Mouse (Mus musculus) heart, postnatal 14 days (tissue): Measurements from ENCODE around the gene Tex35. TPM values are rescaled to one million over a fixed set of nuclear protein-coding genes. Genes with fewer than 3 reads are reported as not detected.

Source experiments
- DNase-seq, 2 experiments: peaks; one replicate each; pipeline ENCODE4 v3.0.0; 2021 to 2022
- intact Hi-C: fragments of 180-260 bp; cut with DNase I; formaldehyde crosslinking; loops from one replicate; pipeline ENCODE4 v1.15.1; 2025
- total RNA-seq, 2 experiments: library from RNA; stranded (reverse); gene quantifications; 2 replicates each; pipeline ENCODE4 v1.2.3; 2021

Gene Tex35
- total RNA-seq, 2 experiments from 2014 or later, result not detected

DNA sequence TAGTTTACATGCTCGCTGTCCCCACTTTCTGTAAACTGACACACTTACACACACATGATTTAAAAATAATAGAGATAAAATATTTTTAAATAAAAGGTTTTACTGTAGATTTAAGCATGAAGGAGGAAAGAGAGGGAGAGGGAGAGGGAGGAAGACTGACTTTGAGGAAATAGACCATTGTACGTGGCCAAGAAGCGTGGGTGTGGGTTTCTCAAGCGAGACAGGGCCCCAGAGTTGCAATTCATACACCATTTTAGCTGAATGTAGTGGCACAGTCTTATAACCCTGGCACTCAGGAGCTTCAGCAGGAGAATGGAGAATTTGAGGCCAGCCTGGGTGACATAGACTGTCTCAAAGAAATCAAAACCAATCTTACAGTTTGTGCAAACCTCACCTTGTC lies 25.5 kb downstream of the Tex35 start:
- intact Hi-C loops, result loop anchor here (5.0 kb wide), 2 partner anchors 379 to 454 kb away; no protein-coding TSS in a partner anchor
- DNase-seq, result no peak

- DNase-seq, result no peak
- intact Hi-C loops, result loop anchor here (5.0 kb wide), 2 partner anchors 380 to 455 kb away; no protein-coding TSS in a partner anchor
Measured at GRCm38 (mm10) chr1:157081999-157082398, 26.5 kb downstream of the Tex35 start.

DNA sequence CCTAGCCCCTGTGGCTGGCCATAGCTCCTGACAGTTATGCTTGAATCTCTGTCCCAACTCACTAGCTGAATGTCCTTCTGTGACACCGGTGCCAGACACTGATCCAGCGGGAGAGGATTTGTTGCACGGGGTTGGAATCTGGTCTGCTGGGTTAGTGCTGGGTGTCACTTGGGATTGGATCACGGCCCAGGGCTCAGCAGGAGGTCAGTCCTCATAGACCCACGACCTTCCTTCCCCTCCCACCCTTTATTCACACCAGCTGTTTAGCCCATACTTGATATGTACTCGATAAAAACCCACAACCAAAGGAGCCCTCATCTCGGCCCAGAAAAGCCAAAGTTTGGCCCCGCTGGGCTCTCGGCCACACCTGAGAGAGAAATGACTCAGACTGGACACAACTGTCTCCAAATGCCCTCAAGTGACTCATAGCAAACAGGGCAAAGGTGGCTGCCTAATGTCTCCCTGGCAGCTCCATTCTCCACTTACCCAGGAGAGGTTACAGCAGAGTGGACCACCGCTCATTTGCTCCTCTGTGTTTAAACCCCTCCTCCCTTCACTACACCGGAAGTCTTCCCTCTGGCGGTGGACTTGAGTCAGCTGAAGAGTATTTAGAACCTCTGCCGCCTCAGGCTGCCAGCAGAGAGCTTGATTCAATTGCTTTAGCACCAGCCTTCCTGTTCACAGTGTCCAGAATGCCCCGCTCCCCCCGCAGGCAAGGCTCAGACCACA lies 27.2 kb downstream of the Tex35 start:
- peak in 1 of 2 experiments; percentile 25 for DNase-seq
- intact Hi-C loops, result loop anchor here (5.0 kb wide), 2 partner anchors 381 to 456 kb away; no protein-coding TSS in a partner anchor

DNA sequence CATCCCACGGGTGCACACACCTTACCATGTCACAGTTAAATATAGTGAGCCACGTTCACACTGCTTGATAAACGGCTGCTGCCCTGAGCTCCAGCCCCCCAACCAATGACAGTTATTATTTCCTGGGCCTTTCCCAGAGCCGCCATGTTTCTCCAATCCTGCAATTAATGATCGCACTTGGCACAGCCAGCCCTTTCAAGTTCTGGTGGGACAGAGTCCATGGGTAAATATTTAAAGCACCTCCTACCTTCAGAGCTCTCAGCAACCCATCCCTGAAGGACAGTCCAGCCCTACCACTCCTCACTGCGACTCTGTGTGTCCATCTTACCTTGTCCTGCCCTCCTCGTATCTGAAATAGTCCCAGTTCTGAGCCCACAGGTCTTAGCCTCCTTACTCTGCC lies 28.4 kb downstream of the Tex35 start:
- DNase-seq, result no peak
- intact Hi-C loops, result loop anchor here (5.0 kb wide), 2 partner anchors 382 to 457 kb away; no protein-coding TSS in a partner anchor

GRCm38 (mm10) chr1:157079384-157080025 lies 29.0 kb downstream of the Tex35 start:
- intact Hi-C loops, result loop anchor here (5.0 kb wide), 2 partner anchors 383 to 458 kb away; no protein-coding TSS in a partner anchor
- peak; percentile 46 to 68 for DNase-seq

DNA sequence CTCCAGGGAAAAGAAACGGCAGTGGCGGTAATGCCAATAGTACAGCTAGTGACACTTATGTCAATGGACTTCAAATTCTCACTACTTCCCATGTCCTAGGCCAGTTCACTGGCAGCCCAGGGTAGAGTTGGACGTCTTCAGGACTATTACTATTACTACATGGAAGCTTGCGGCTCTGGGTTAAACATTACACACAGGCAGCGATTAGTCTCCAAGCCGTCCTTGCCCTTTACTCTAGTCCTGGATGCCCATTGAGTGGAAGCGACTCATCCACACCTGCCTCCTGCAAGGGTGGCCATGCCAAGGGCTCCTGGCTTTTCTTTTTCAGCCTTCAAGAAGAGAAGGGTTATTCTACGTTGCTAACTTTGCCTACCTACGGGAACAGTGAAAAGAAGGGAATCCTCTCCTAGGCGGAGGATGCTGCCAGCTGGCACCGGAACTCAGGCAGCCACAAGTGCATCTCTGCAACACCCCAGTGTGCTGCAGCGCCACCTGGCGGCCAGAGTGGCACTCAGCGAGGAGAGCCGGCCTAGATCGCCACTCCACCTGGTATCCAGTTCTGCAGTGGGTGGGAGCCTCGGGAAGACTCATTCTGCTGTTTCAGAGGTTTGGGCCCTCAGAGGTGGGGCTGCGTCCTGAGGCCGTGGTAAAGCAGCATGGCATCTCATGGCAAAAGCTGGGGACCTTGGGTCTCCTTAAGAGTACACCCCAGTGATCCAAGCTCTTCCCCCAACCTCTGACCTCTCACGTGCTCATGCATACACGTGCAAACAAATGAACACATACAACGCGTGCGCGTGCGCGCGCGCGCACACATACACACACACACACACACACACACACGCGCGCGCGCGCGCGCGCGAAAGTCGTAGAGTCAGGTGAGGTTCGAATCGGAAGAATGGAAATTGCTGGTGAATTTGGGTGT lies 31.4 kb downstream of the Tex35 start:
- intact Hi-C loops, result loop anchor here (1.0 kb wide), 1 partner anchor 160 kb away; no protein-coding TSS in a partner anchor
- peak; percentile 92 to 97 for DNase-seq

GRCm38 (mm10) chr1:157076257-157076656 lies 32.2 kb downstream of the Tex35 start:
- DNase-seq, result peak; percentile 85 to 92
- intact Hi-C loops, result loop anchor here (1.0 kb wide), 1 partner anchor 159 kb away; no protein-coding TSS in a partner anchor

DNA sequence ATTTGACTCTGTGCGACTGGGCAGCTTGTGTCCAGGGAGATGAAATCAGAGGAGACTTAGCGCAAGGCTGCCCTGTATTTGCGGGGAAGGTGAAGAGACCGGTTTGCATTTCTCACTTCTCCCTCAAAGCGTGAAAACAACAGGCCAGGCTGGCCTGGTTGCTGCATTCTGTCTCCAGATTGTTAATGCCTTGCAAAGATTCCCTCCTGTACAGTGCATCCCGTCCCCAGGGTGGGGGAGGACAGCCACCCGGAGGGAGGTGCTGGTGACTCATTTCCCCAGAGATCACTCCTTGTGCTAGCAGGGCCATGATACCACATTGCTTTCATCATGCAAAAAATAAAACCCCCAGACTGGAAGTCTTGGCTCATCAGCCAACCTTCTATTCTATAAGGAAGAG lies 33.5 kb downstream of the Tex35 start:
- intact Hi-C loops, result loop anchor here (1.0 to 5.0 kb wide), 2 partner anchors 78 to 333 kb away; no protein-coding TSS in a partner anchor
- peak; percentile 26 to 31 for DNase-seq

DNA sequence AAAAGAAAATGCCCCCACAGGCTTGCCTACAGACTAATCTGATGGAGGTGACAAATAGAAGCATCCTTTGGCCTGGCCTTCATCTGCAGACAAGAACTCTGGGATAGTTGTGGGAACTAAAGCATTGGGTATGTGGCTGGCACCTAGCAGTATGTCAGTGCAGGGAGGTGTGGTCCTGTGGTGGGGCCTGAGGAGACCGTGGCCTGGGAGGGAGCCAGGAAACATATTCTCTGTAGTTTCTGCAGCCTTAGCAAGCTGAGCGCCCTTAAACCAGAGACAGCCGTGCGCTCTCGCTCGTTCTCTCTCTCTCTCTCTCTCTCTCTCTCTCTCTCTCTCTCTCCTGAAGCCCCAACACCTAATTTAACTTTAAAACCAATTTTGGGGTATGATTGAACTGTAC lies 34.1 kb downstream of the Tex35 start:
- intact Hi-C loops, result loop anchor here (5.0 kb wide), 1 partner anchor 77 kb away; no protein-coding TSS in a partner anchor
- DNase-seq, result no peak

DNA sequence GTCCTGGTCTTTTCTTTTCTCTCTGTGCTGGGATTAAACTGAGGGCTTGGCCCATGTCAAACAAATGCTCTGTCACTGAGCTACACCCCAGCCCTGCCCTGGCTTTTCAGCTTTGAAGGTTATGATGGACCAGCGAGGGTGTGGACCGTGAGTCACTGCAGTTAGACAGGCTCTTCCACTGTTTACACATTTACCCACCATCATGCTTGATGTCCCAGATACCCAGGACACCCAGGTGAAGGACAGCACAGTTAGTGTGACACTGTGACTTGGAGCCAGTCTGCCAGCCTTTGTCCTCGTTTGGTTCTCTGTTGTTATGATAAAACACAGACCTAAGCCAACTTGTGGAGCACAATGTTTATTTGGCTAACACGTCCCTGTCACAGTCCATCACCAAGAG lies 34.9 kb downstream of the Tex35 start:
- intact Hi-C loops, result loop anchor here (5.0 kb wide), 1 partner anchor 76 kb away; no protein-coding TSS in a partner anchor
- DNase-seq, result no peak

DNA sequence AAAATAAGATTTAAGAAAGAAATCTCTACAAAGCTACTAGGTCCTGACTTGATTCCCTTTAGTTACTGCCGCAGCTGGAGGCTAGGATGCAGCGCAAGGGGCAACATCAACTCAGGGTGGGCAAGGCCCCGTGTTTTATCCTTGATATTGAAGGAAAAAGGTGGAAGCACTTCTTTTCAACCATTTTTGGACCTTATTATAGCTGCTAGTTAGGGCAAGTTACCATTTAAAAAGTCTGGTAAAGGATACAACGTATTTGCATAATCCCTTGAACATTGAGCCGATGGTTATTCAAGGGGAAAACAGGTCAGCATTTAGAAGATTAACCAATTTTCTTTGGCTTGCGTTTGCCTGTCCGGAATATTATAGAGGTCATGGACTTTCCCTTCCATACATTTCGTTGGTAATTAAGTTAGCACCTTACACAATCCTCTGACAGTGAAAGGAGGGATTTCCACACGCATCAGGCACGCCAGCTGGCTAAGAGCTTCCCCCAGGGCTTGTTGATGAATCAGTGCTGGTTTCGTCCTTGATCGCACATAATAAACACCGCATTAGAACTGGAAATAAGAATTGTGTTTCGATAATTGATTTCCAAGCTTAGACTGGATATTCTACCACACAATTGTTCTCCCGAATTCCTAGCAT lies 39.2 kb downstream of the Tex35 start:
- no peak for DNase-seq
- intact Hi-C loops, result loop anchor here (1.0 kb wide), 1 partner anchor 324 kb away; no protein-coding TSS in a partner anchor

DNA sequence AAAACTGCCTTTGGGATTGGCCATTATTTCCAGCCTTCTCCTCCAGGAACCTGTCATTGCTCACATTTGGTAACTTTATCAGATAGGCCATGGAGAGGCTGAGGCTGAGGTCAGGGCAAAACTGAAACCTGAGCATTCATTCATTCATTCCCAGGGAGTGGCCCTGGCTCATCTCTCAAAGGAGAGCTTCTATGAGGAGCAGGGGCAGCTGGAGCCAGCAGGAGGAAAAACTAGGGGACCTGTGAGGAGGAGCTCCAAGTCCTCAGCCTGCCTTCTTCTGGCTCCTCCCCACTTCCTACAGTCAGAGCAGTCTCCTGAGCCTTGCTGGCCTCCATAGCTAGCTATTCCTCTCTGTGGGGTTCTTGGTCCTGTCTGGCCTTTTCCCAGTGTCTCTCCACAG lies 40.2 kb downstream of the Tex35 start:
- DNase-seq, result no peak
- intact Hi-C loops, result no loop called here

DNA sequence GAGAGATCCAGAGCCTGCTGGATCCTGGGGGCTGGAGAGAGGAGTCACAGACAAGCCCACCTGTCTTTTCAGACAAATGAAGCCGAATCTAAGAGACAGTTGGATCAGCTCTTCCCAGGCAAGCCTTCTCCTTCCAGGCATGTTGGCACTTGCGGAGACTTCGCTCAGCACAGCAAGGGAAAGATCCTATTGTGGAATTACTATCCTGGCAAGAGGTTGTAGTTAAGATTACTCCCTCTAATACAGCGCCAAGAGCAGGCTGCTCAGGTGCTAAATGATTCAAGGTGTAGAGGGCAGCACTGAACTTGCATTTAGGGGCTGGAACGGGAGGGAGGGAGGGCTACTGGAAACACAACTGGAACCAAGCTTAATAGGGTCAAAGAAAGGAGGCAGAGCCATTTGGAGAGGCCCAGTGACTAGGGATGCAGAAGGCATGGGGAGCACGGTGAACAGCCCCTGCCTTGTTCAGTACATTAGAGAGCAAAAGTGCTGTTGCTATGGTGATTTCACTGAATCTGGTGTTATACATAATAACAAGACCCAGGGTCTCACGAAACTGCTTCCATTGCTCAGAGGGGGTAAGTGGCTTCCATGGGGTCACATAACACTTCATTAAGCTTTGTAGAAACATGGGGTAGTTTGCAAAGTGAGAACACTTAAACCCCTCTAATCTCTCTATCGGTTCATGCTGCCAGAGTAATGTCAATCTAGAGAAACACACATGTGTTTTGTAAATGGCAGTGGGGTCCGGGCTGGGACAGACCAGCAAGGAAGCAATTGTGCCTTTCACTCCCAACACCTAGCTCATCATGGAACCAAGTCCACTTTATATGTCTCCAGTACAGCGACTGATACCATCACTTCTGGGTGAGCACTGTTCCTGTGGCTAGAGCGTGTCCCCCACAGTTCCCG lies 42.4 kb downstream of the Tex35 start:
- no peak for DNase-seq

GRCm38 (mm10) chr1:157063318-157064115 lies 45.0 kb downstream of the Tex35 start:
- DNase-seq, result no peak
- intact Hi-C loops, result loop anchor here (5.0 kb wide), 1 partner anchor 51 kb away; no protein-coding TSS in a partner anchor

More for the DNA sequence above, 42.4 kb downstream of the Tex35 start:
- intact Hi-C loops, result no loop called here

DNA sequence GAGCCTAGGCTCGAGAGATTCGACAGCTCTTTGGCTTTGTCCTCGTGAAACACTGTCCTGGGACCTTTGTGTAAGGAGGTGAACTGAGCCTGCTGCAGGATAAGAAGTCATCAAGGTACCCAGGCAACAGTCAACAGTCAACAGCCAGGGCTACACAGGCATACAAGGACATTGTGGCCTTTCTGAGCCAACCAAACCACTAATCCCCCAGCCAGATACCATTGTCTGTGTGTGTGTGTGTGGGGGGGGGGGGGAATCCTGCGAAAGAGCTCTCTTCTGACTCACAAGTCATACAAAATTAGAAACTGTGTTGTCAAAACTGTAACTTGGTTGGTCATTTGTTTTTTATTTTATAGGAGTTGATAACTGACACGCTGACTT lies 46.0 kb downstream of the Tex35 start:
- intact Hi-C loops, result loop anchor here (5.0 kb wide), 1 partner anchor 50 kb away; no protein-coding TSS in a partner anchor
- no peak for DNase-seq

GRCm38 (mm10) chr1:157061800-157062444 lies 46.6 kb downstream of the Tex35 start:
- intact Hi-C loops, result loop anchor here (5.0 kb wide), 1 partner anchor 50 kb away; no protein-coding TSS in a partner anchor
- no peak for DNase-seq

DNA sequence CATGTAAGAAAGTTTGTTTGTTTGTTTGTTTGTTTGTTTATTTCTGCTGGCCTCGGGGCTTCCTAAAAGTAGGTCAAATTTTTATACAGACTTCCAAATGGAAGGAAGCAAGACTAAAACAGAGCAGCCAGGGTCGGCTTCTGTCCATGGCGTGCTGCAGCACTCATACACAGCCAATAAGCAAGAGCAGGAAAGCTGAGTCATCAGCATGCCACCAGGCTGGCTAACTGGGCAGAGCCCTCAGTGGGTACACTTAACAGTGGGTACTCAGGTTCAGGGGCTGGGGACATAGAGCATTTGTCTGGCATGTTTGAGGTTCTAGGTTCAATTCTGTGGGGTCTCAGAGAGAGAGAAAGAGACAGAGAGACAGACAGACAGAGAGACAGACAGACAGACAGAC lies 47.3 kb downstream of the Tex35 start:
- intact Hi-C loops, result loop anchor here (5.0 kb wide), 1 partner anchor 49 kb away; no protein-coding TSS in a partner anchor
- DNase-seq, result no peak
